Mouse (Mus musculus) activated CD4-positive, CD25-positive, alpha-beta regulatory T cell, adult 4 months (primary cell): ENCODE results near the gene Maml3. TPM values are rescaled to one million over a fixed set of nuclear protein-coding genes. Genes with fewer than 3 reads are reported as not detected.

Experiments used
- ATAC-seq: one replicate; pipeline ENCODE4 v1.8.0; 2017
- polyA plus RNA-seq, 2 experiments: library from polyadenylated mRNA; unstranded; fragments of 100-300 nt; shearing (Covaris generic); gene quantifications; one replicate each; pipeline ENCODE4 v1.2.1; 2017

The Maml3 gene
- polyA plus RNA-seq, 2 experiments from 2014 or later, result 0.55 to 0.67 TPM

DNA sequence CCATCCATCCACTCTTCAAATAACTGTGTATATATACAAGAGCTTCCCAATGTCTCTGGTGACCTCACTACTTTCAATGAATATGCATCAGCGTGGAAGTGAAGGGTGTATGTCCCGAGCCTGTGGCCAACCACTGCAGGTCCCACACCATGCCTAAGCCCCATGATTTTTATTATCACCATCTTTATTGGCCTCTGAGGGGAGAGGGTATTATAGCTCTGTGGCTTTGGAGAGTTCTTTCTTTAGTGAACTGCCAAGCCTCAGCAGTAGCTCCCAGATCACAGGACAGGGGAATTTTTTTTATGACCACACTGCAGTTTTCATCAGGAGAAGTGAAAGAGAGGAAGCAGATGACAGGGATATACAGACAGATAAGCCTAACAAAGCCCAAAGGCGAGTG lies 326.7 kb downstream of the Maml3 start:
- no peak for ATAC-seq

GRCm38 (mm10) chr3:51776018-51776611 lies 328.8 kb downstream of the Maml3 start:
- ATAC-seq, result no peak

GRCm38 (mm10) chr3:51773587-51773986 lies 331.3 kb downstream of the Maml3 start:
- ATAC-seq, result no peak

DNA sequence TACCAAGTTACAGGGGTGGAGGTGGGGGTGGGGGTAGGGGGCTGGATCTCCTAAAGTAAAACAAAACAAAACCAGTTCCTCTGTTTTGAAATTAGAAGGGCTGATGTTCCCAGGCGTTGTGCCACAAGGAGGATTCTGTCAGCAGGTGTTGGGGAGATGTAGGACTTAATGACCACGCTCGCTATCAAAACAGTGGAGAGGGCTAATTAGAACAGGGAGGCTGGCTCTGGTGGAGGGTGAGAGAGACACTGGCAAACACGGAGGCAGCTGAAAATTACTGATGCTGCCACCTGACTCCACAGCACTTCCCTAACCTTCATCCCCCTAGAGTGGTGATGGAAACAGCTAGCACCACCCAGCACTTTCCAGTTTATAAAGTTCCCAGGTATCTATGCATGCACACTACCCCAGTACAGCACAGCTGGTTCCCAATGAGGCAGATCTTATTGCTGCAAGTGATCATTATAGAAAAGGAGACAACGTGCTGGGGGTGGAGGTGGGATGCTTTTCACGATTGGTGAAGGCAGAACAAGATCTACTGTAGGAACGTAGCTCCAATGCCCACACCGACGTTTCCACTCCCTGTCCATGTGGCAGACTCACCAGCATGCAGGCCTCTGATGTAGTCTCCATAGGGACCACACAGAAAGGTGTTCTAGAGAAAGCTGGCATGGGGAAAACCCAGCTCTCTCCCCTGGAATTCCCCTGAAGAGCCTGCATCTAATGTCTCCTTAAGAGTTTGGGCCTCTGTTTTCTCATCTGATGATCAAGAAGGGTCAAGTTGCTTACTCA lies 332.8 kb downstream of the Maml3 start:
- ATAC-seq, result peak; percentile 59

- ATAC-seq, result no peak
These were observed 335.7 kb downstream of the Maml3 start for GRCm38 (mm10) chr3:51769196-51769595.

DNA sequence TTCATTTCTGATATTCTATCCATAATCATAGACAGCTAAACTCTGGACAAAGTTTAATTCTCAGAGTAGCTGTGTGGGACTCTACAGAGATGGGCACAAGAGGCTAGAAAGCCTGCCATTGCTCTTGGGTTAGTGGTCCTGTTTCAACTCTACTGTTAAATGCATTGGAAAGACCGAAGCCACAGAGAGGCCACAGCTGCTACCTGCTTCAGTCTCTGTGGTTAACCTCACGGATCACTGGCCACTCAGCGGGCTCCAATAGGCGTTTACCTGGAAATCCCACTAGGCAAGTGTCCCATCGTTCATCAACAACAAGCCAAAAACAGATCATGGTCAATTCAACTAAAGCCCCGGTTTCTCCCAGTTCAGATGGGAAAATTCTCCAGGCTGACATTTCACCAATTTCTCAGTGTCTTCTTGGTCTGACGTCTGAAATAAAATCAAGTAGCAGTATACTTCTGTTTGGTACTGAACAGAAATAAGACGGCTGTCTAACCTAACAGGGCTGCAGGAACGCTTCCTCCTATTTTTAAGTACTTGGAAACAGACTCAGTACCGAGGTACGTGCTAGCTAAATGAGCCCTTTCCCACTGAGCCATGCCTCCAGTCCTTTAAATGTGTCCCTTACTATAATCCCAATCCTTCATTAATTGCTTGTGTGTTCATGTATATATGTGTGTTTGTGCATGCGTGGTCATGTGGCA lies 339.5 kb downstream of the Maml3 start:
- no peak for ATAC-seq

DNA sequence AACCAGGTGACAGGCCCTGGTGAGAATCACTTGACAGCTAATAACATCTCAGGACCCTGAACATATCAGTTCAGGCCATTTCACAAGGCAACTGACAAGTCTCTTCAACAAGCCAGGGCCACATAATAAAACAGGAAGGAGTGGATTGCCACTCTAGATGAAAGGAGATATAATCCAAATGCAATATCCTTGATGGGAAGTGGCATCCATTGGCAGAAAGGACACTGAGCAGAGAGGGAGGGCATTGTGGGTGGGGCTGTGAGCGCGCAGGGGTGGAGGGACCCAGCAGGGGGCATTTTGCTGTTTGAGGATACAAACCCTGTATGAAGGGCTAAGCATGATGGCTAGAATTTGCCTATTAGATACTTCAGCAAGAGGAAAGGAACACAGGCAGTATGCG lies 340.7 kb downstream of the Maml3 start:
- ATAC-seq, result no peak

GRCm38 (mm10) chr3:51762900-51763299 lies 342.0 kb downstream of the Maml3 start:
- no peak for ATAC-seq

- peak; percentile 65 for ATAC-seq
These were observed 345.3 kb downstream of the Maml3 start for GRCm38 (mm10) chr3:51759534-51759933.

- no peak for ATAC-seq
These were observed 347.8 kb downstream of the Maml3 start for GRCm38 (mm10) chr3:51757032-51757431.

DNA sequence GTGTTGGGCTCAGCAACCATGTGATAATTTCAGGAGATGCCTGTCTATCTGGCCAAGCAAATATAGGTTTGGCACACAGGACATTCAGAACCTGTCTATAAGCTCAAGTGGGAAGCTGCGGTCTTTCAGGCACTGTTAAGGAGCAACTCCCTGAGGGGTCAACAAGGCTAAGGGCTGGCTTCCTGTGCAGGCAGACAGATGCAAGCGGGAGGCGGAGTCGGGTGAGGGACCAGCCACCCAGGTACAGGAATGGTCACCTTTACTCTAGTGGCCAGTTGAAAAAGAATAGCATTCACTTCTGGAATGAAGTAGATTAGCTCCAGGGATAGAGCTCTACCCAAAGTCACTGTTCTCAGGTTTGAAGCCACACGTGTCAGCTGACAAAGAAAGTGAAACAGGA lies 348.6 kb downstream of the Maml3 start:
- no peak for ATAC-seq

- no peak for ATAC-seq
These were observed 351.6 kb downstream of the Maml3 start for GRCm38 (mm10) chr3:51753262-51753661.

- ATAC-seq, result no peak
These were observed 353.4 kb downstream of the Maml3 start for GRCm38 (mm10) chr3:51751440-51751839.

- ATAC-seq, result no peak
These were observed 354.9 kb downstream of the Maml3 start for GRCm38 (mm10) chr3:51749812-51750481.

- no peak for ATAC-seq
These were observed 355.5 kb downstream of the Maml3 start for GRCm38 (mm10) chr3:51749421-51749811.

DNA sequence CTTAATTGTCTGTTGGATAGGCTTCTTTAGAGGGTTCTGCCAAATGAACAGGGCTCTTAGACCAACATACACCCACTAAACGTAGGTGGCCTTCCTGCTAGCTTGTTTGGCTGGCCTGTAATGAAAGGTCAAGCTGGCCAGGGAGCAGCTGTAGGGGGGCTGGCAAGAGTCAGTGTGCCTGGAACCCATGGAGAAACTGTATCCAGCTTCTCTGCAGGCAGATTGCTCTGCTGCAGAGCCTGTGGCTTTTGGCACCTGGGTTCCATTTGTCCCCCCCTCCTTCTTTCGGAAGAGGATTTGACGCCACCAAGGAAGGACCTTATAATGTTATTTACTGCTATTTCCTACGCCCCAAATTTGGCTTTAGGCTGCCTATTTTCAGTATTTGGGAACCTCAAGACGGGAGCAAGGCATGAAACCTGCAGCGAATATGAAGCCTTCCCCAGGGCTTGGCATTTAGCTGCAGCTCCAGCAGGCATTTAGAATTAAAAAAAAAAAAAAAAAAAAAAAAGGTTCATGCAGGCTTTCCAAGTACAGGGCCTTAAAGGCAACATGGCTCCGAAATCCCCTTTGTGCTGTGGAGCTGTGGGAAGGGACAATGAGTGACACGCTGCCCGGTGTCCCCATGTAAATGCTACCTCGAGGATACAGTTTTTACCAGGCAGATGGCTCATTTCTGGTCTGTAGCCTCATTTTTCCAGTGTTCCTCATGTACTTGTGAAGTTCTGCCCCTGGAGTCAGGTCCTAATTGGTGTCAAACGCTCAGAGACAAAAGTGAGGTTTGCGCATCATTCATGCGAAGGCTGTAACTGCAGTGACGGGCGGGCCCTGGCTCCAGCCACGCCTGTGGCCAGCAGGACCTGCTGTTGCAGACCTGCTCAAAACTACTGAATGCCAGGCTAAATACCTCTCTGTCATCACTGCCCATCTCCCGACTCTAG lies 356.2 kb downstream of the Maml3 start:
- no peak for ATAC-seq

DNA sequence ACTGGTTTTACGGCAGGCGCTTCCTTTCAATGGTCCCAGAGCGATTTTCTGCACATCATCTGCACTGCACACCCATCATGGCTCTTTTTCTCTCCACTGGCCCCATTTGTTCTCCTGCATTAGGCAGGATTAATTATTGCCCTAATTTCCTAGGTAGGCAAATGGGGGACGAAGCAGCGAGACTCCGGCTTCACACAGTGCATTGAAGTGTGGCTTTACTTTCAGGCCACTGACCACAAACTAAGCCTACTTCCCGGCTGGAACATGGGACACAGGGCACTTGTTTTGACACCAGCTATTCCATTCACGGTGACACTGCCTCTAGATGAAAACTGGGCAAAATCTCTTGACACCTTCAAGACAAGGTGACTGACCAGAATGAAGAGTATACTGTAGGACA lies 358.1 kb downstream of the Maml3 start:
- no peak for ATAC-seq

DNA sequence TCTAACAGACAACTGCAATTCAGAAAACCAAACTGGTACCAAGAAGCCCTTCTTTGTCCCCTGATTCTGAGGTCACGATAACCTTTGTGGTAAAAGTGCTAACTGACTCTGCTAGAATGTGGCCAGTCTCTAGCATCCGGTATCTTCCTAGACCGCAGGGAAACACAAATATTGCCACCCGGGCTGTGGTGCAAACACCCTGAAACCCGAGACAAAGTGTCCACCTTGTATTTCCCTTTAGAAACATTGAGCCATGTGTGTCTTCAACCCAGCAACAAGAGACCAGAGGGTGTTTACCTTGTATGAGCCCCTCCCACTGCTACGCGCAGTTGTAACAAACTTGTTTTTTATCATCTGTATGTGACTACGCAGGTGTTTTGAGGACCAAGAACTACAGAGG lies 359.7 kb downstream of the Maml3 start:
- ATAC-seq, result peak; percentile 84

- ATAC-seq, result no peak
These were observed 360.5 kb downstream of the Maml3 start for GRCm38 (mm10) chr3:51744339-51744759.

DNA sequence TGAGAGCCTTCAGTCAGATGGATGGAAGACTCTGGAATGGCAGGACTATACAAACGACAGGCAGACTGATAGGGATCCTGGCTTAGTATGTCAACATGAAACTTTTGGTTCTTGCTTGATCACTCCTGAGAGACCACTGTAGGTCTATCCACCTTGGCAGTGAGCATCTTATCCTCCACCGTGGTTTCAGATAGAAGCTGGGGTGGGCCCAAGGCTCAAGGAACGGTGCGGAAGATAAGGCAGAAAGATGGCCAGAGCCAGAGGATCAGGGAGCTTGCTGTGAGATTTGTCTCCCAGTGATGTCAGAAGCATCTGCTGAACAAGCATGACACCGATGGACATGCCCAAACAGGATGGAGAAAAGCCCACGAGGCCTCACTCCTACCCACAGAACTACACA lies 362.5 kb downstream of the Maml3 start:
- no peak for ATAC-seq

DNA sequence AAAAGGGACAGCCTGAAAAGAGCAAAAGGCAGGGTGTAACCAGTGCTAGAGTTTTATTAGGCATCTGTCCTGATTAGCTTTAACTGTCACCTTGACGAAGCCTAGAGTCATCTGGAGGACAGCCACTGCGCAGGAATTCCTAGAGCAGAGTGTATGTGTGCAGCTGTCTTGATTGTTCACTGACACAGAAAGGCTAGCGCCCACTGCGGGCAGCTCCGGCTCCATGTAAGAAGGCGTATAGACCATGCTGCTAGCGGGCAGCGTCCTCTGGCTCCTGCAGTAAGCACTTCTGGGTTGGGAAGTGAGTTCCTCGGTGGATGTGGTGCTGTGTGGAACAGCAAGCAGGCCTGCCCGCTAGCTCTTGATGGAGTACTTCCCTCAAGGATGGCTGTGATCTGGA lies 363.1 kb downstream of the Maml3 start:
- ATAC-seq, result no peak

GRCm38 (mm10) chr3:51739835-51740112 lies 365.1 kb downstream of the Maml3 start:
- no peak for ATAC-seq
